Mouse (Mus musculus) CH12.LX (cell line): Measurements from ENCODE around the gene Adtrp. TPM values are rescaled to one million over a fixed set of nuclear protein-coding genes. Genes with fewer than 3 reads are reported as not detected.

Experiments
- DNase-seq: peaks from one replicate; pipeline ENCODE4 v3.0.0-alpha.2; 2013; ENCODE audit errors: extremely low read depth
- H3K27ac ChIP-seq: 2 replicates; pipeline ENCODE4 v1.5.1; 2012; ENCODE audit warnings: low read depth, mild to moderate bottlenecking, control low read depth, moderate library complexity; ENCODE audit not compliant: insufficient read depth
- H3K27me3 ChIP-seq: replicated peaks from 2 replicates; pipeline ENCODE3; 2012; ENCODE audit warnings: inconsistent platforms
- H3K36me3 ChIP-seq, 2 experiments: replicated peaks in 1 of 2; 2 replicates each; pipeline versions ENCODE3 to v1.6.1; 2012; ENCODE audit warnings: inconsistent platforms in 1 of 2, low read length in 1 of 2, mild to moderate bottlenecking in 1 of 2, mixed read lengths in 1 of 2, moderate library complexity in 1 of 2; ENCODE audit not compliant: control insufficient read depth in 1 of 2, insufficient read depth in 1 of 2
- H3K4me1 ChIP-seq, 2 experiments: 2 replicates each; pipeline ENCODE4 v1.6.1; 2012; ENCODE audit warnings: inconsistent platforms in 1 of 2, moderate library complexity in 1 of 2; ENCODE audit not compliant: insufficient read depth in 2 of 2, control insufficient read depth in 1 of 2
- H3K4me2 ChIP-seq: 2 replicates; pipeline ENCODE4 v1.6.1; 2012; ENCODE audit warnings: low read depth, mild to moderate bottlenecking, control low read depth; ENCODE audit not compliant: poor library complexity, insufficient read depth, severe bottlenecking
- H3K4me3 ChIP-seq, 3 experiments: fragments of 150-350 bp in 1 of 3; sonication (generic) in 1 of 3; replicated peaks in 1 of 3; 2 replicates each; pipeline versions ENCODE3 to v1.5.1; 2011 to 2012; ENCODE audit warnings: low read depth in 2 of 3, low read length in 2 of 3, mild to moderate bottlenecking in 2 of 3, moderate library complexity in 2 of 3, control low read depth in 1 of 3, improper control_type of control experiment in 1 of 3, inconsistent platforms in 1 of 3, mixed read lengths in 1 of 3; ENCODE audit not compliant: poor library complexity in 1 of 3
- H3K79me2 ChIP-seq: replicated peaks from 2 replicates; pipeline ENCODE4 v1.6.1; 2012; ENCODE audit warnings: mild to moderate bottlenecking, moderate library complexity; ENCODE audit not compliant: control insufficient read depth, poor library complexity, insufficient read depth, severe bottlenecking; ENCODE audit errors: extremely low read depth
- H3K9ac ChIP-seq: 2 replicates; pipeline ENCODE4 v1.6.1; 2012; ENCODE audit warnings: low read depth, mild to moderate bottlenecking, control low read depth, moderate library complexity; ENCODE audit not compliant: insufficient read depth
- H3K9me3 ChIP-seq: replicated peaks from 2 replicates; pipeline ENCODE3; 2012; ENCODE audit warnings: low read length, inconsistent platforms, mixed read lengths
- BHLHE40 ChIP-seq: IDR thresholded peaks from 2 replicates; pipeline ENCODE4 v1.6.1; 2011; ENCODE audit warnings: mild to moderate bottlenecking, low read depth, low read length, improper control_type of control experiment
- CTCF ChIP-seq, 2 experiments: IDR thresholded peaks in 1 of 2; conservative IDR thresholded peaks in 1 of 2; 2 replicates each; pipeline ENCODE4 v1.5.1; 2011 to 2012; ENCODE audit warnings: low read depth in 2 of 2, low read length in 2 of 2, improper control_type of control experiment in 1 of 2, inconsistent platforms in 1 of 2, mild to moderate bottlenecking in 1 of 2, moderate library complexity in 1 of 2
- ELF1 ChIP-seq: IDR thresholded peaks from 2 replicates; pipeline ENCODE4 v1.6.1; 2014; ENCODE audit warnings: low read depth, mild to moderate bottlenecking, inconsistent platforms, low read length, improper control_type of control experiment
- GABPA ChIP-seq: IDR thresholded peaks from 2 replicates; pipeline ENCODE4 v1.6.1; 2012; ENCODE audit warnings: low read depth, low read length, improper control_type of control experiment, inconsistent platforms; ENCODE audit not compliant: insufficient replicate concordance
- HCFC1 ChIP-seq: IDR thresholded peaks from 2 replicates; pipeline ENCODE4 v1.6.1; 2012; ENCODE audit warnings: low read depth, mild to moderate bottlenecking, inconsistent platforms, low read length, improper control_type of control experiment
- IRF4 ChIP-seq: IDR thresholded peaks from 2 replicates; pipeline ENCODE4 v1.6.1; 2014; ENCODE audit warnings: low read depth, mild to moderate bottlenecking, inconsistent platforms, low read length, improper control_type of control experiment
- JUN ChIP-seq: IDR thresholded peaks from 2 replicates; pipeline ENCODE4 v1.6.1; 2011; ENCODE audit warnings: low read depth, mild to moderate bottlenecking, low read length, improper control_type of control experiment, moderate library complexity; ENCODE audit not compliant: insufficient read depth
- JUND ChIP-seq: conservative IDR thresholded peaks from 2 replicates; pipeline ENCODE4 v1.6.1; 2011; ENCODE audit warnings: low read depth, low read length, improper control_type of control experiment
- MAFK ChIP-seq: IDR thresholded peaks from 2 replicates; pipeline ENCODE4 v1.6.1; 2011; ENCODE audit warnings: low read length, improper control_type of control experiment; ENCODE audit not compliant: insufficient replicate concordance
- MAX ChIP-seq: IDR thresholded peaks from 2 replicates; pipeline ENCODE4 v1.6.1; 2011; ENCODE audit warnings: low read length, improper control_type of control experiment
- MXI1 ChIP-seq: IDR thresholded peaks from 2 replicates; pipeline ENCODE4 v1.6.1; 2011; ENCODE audit warnings: mild to moderate bottlenecking, low read depth, low read length, improper control_type of control experiment
- NELFE ChIP-seq: IDR thresholded peaks from 2 replicates; pipeline ENCODE4 v1.6.1; 2011; ENCODE audit warnings: low read depth, low read length, improper control_type of control experiment
- PAX5 ChIP-seq: IDR thresholded peaks from 2 replicates; pipeline ENCODE4 v1.6.1; 2012; ENCODE audit warnings: low read length, inconsistent platforms, mixed read lengths
- POLR2A ChIP-seq: IDR thresholded peaks from 2 replicates; pipeline ENCODE4 v1.6.1; 2011; ENCODE audit warnings: low read depth, mild to moderate bottlenecking, improper control_type of control experiment, low read length
- POLR2AphosphoS2 ChIP-seq: IDR thresholded peaks from 2 replicates; pipeline ENCODE4 v1.6.1; 2011; ENCODE audit warnings: low read depth, low read length, improper control_type of control experiment
- RAD21 ChIP-seq: IDR thresholded peaks from 2 replicates; pipeline ENCODE4 v1.6.1; 2011; ENCODE audit warnings: low read depth, mild to moderate bottlenecking, low read length, improper control_type of control experiment, moderate library complexity
- SMC3 ChIP-seq: IDR thresholded peaks from 2 replicates; pipeline ENCODE4 v1.6.1; 2011; ENCODE audit warnings: low read depth, low read length, improper control_type of control experiment
- TBP ChIP-seq: conservative IDR thresholded peaks from 2 replicates; pipeline ENCODE4 v1.6.1; 2011; ENCODE audit warnings: low read depth, low read length, improper control_type of control experiment
- TCF12 ChIP-seq: IDR thresholded peaks from 2 replicates; pipeline ENCODE4 v1.6.1; 2014; ENCODE audit warnings: low read depth, mild to moderate bottlenecking, inconsistent platforms, low read length, improper control_type of control experiment
- USF1 ChIP-seq: IDR thresholded peaks from 2 replicates; pipeline ENCODE4 v1.6.1; 2014; ENCODE audit warnings: low read depth, mild to moderate bottlenecking, inconsistent platforms, low read length, improper control_type of control experiment
- USF2 ChIP-seq: conservative IDR thresholded peaks from 2 replicates; pipeline ENCODE4 v1.6.1; 2011; ENCODE audit warnings: low read depth, low read length, improper control_type of control experiment
- ZC3H11A ChIP-seq: IDR thresholded peaks from 2 replicates; pipeline ENCODE4 v1.6.1; 2012; ENCODE audit warnings: low read depth, mild to moderate bottlenecking, inconsistent platforms, low read length, improper control_type of control experiment
- ZKSCAN1 ChIP-seq: IDR thresholded peaks from 2 replicates; pipeline ENCODE4 v1.6.1; 2012; ENCODE audit warnings: low read depth, inconsistent platforms, low read length, improper control_type of control experiment, borderline replicate concordance
- ZMIZ1 ChIP-seq: IDR thresholded peaks from 2 replicates; pipeline ENCODE4 v1.6.1; 2012; ENCODE audit warnings: low read depth, mild to moderate bottlenecking, inconsistent platforms, low read length, improper control_type of control experiment
- ZNF384 ChIP-seq: IDR thresholded peaks from 2 replicates; pipeline ENCODE4 v1.6.1; 2012; ENCODE audit warnings: low read depth, low read length, improper control_type of control experiment, inconsistent platforms
- dilution Hi-C: fragments of 300-500 bp; cut with MboI; formaldehyde crosslinking; loops from 2 replicates; pipeline ENCODE4 v1.14.3; 2020; ENCODE audit warnings: low sequenced_read_pairs; ENCODE audit not compliant: extremely low pct_unique_long_range_greater_than_20kb, extremely low pct_ligation_motif_present
- in situ Hi-C: fragments of 300-500 bp; cut with MboI; formaldehyde crosslinking; loops from 3 replicates; pipeline ENCODE4 v1.14.3; 2019; ENCODE audit warnings: low sequenced_read_pairs, low pct_ligation_motif_present, low pct_unique_long_range_greater_than_20kb, mixed read lengths
- polyA plus RNA-seq: library from polyadenylated mRNA; unstranded; fragments of >175 nt; gene quantifications from 2 replicates; pipeline ENCODE4 v1.2.1, GENCODE M21; 2012; ENCODE audit warnings: low read depth; ENCODE audit not compliant: insufficient read length
- total RNA-seq, 2 experiments: library from RNA; depleted of rRNA; stranded (reverse); fragments of 300-350 nt in 1 of 2; fragments of >200 nt in 1 of 2; gene quantifications; 2 replicates each; pipeline ENCODE4 v1.2.3; 2012 to 2014

Gene Adtrp
- total and polyA plus RNA-seq, 3 experiments: 4.2 to 37.1 (median 7.2) TPM

- no peak for TF ChIP-seq ZKSCAN1
- TF ChIP-seq RAD21: no peak
- no peak for TF ChIP-seq MXI1
- TF ChIP-seq USF2: no peak
- TF ChIP-seq ZC3H11A: no peak
- no peak for TF ChIP-seq ZNF384
- TF ChIP-seq BHLHE40: no peak
- TF ChIP-seq IRF4: peak; percentile 58; the same call in 1 of the 2 replicates
- no peak for TF ChIP-seq MAX
- TF ChIP-seq POLR2A: no peak
- TF ChIP-seq CTCF (conservative IDR thresholded peaks at IDR 0.05 in 1 of 2, IDR thresholded peaks at IDR 0.05 in 1 of 2; ENCODE audit: low read depth in 2 of 2, low read length in 2 of 2): no peak
- TF ChIP-seq MAFK: no peak
- peak; percentile 79 for TF ChIP-seq JUN
- TF ChIP-seq SMC3: no peak
These were observed 24.4 kb downstream of the Adtrp start (continued) for GRCm38 (mm10) chr13:41823077-41823476.

GRCm38 (mm10) chr13:41822617-41823016, 24.9 kb downstream of the Adtrp start:
- Histone ChIP-seq H3K36me3 (peaks cover 0 to 3% of the 10 kb centered on the region in 2 experiments), H3K27ac (peak overlapping the region; percentile 43; the same call in 1 of the 2 replicates), H3K4me1 (peaks cover 42 to 84% of the 10 kb centered on the region in 2 experiments), H3K9me3 (peaks cover 7% of the 10 kb centered on the region), H3K9ac (peak overlapping the region; percentile 12; the same call in 1 of the 2 replicates), H3K27me3 (no peaks in the 10 kb centered on the region), H3K4me2 (no peak overlapping the region), H3K4me3 (no peak overlapping the region), H3K79me2 (no peaks in the 10 kb centered on the region)
- no peak for DNase-seq
- dilution Hi-C loops (no loop called here), in situ Hi-C loops (no loop called here)
- no peak for TF ChIP-seq CTCF (conservative IDR thresholded peaks at IDR 0.05 in 1 of 2, IDR thresholded peaks at IDR 0.05 in 1 of 2; ENCODE audit: low read depth in 2 of 2, low read length in 2 of 2)
- no peak for TF ChIP-seq MXI1
- no peak for TF ChIP-seq TBP
- no peak for TF ChIP-seq TCF12
- TF ChIP-seq ELF1: no peak
- no peak for TF ChIP-seq USF1
- no peak for TF ChIP-seq ZC3H11A
- no peak for TF ChIP-seq ZKSCAN1
- no peak for TF ChIP-seq PAX5
- TF ChIP-seq JUND: no peak
- no peak for TF ChIP-seq NELFE
- no peak for TF ChIP-seq ZMIZ1
- no peak for TF ChIP-seq POLR2AphosphoS2
- no peak for TF ChIP-seq HCFC1
- no peak for TF ChIP-seq MAX
- TF ChIP-seq GABPA: no peak
- no peak for TF ChIP-seq ZNF384
- no peak for TF ChIP-seq JUN
